Mouse (Mus musculus): ENCODE results near the gene Gtf3a. TPM values are rescaled to one million over a fixed set of nuclear protein-coding genes. Genes with fewer than 3 reads are reported as not detected.

Gene Gtf3a
- polyA plus RNA-seq (2012; ENCODE audit: insufficient read depth, low replicate concordance): 63.5 and 83.9 TPM in 2 replicates

DNA sequence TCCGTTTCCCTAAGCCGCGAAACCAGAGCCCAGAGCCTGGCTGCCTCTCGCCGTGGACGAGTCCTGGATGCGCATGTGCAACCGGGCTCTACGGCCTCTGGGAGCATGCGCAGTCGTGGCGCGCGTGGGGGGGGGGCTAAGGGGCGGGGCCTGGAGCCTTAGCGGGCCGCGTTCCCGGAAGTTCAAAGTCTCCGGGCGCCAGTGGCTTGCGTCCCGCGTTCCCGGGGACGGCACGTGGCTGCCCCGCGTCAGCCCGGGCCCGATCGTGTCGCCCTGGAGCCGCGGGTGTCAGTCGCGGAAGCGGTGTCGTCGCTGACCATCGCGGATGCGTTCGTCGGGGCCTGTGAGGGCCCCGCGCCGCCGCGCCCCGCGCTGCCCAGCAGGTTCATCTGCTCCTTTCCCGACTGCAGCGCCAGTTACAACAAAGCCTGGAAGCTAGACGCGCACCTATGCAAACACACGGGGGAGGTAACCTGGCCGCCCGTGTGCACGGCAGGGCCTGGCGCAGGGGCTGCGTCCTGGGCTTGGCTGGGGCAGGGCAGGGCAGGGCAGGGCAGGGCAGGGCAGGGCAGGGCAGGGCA, at the start of gene Gtf3a:
TSS of gene Gtf3a (plus strand) at position 150 of the 581 bp plus-strand sequence.
- peaks cover 21% of the 10 kb centered on the region for H3K4me1 ChIP-seq
- TF ChIP-seq FLI1 (IDR thresholded peaks at IDR 0.05; ENCODE audit: low read length): no peak
- no peak for TF ChIP-seq GATA1 (IDR thresholded peaks at IDR 0.05; ENCODE audit: borderline replicate concordance, low read length)
- H3K27me3 ChIP-seq (replicated peaks): no peaks in the 10 kb centered on the region
- peaks cover 37% of the 10 kb centered on the region for H3K36me3 ChIP-seq (replicated peaks; ENCODE audit: low read length)
- peak within 1 kb of the TSS; percentile 98 for H3K4me3 ChIP-seq (replicated peaks)
- peaks cover 11% of the 10 kb centered on the region for H3K9me3 ChIP-seq

DNA sequence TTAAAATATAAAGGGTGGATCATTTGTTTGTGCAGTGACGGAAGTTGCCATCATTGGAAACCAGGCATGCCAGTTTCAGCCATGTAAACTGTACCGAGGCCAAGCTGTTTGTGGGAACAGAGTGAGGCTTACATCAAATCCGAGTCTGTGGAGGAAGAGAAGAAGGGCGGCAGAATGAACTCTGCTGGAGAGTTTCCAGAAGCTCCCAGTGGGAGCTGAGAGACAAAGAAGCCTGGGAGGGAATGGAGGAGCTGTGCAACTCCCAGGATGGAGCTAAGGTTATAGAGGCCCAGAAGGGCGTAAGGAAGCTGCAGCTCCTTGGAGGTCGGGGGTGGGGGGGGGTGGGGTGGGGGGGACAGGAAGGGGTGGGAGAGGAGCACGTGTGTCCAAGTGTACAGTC, 48.1 kb upstream of the Gtf3a start:
- TF ChIP-seq FLI1 (IDR thresholded peaks at IDR 0.05; ENCODE audit: low read length): no peak
- TF ChIP-seq GATA1 (IDR thresholded peaks at IDR 0.05; ENCODE audit: borderline replicate concordance, low read length): no peak

DNA sequence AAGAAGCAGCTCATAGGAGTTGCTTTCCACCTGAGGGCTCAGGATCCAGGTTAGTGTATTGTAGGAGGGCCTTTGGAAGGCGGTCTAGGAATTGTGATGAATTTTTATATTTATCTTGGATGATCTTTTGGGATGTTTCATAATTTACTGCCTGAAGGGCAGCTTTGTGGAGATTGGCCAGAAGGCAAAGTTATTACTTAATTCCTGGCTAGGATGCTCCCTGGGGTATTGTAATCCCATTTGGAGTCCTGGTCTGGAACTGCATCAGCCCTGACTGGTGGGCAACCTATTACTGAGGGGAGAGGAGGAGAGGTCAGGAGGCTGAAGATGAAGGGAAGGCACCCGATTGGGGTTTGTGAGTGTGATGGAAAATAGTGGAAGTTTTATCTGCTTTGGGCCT, 47.0 kb upstream of the Gtf3a start:
- peaks cover 52% of the 10 kb centered on the region for H3K4me1 ChIP-seq
- no peak overlapping the region for H3K4me3 ChIP-seq (replicated peaks)
- H3K27me3 ChIP-seq (replicated peaks): no peaks in the 10 kb centered on the region
- H3K9me3 ChIP-seq: peaks cover 5% of the 10 kb centered on the region; the same call in 1 of the 2 replicates
- H3K36me3 ChIP-seq (replicated peaks; ENCODE audit: low read length): no peaks in the 10 kb centered on the region
- no peak for TF ChIP-seq FLI1 (IDR thresholded peaks at IDR 0.05; ENCODE audit: low read length)
- no peak for TF ChIP-seq GATA1 (IDR thresholded peaks at IDR 0.05; ENCODE audit: borderline replicate concordance, low read length)

More for the DNA sequence above, 48.1 kb upstream of the Gtf3a start:
- Histone ChIP-seq H3K4me3 (replicated peaks) (no peak overlapping the region), H3K9me3 (peaks cover 5% of the 10 kb centered on the region; the same call in 1 of the 2 replicates), H3K36me3 (replicated peaks; ENCODE audit: low read length) (no peaks in the 10 kb centered on the region), H3K27me3 (replicated peaks) (no peaks in the 10 kb centered on the region), H3K4me1 (peaks cover 52% of the 10 kb centered on the region)

DNA sequence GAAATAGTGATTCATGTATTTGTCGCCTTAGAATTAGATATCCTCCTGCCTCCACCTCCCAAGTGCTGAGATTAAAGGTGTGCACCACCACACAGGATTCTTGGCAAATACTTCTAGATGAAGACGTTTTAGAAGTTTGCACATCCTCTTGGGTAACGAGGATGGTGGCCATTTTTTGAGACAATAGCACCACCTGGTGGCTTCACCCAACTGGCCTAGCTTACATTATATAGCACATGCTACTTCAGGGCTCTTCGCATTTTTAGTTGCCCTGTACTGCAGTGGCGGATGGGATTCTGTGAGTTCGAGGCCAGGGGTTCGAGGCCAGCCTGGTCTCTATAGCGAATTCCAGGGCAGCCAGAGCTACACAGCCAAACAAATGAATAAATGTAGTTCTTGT, 44.1 kb upstream of the Gtf3a start:
- no peaks in the 10 kb centered on the region for H3K36me3 ChIP-seq (replicated peaks; ENCODE audit: low read length)
- peaks cover under 1% of the 10 kb centered on the region; the same call in 1 of the 2 replicates for H3K9me3 ChIP-seq
- no peak overlapping the region for H3K4me3 ChIP-seq (replicated peaks)
- peaks cover 50% of the 10 kb centered on the region for H3K4me1 ChIP-seq
- peaks cover 10% of the 10 kb centered on the region for H3K27me3 ChIP-seq (replicated peaks)
- TF ChIP-seq FLI1 (IDR thresholded peaks at IDR 0.05; ENCODE audit: low read length) (no peak), GATA1 (IDR thresholded peaks at IDR 0.05; ENCODE audit: borderline replicate concordance, low read length) (no peak)

DNA sequence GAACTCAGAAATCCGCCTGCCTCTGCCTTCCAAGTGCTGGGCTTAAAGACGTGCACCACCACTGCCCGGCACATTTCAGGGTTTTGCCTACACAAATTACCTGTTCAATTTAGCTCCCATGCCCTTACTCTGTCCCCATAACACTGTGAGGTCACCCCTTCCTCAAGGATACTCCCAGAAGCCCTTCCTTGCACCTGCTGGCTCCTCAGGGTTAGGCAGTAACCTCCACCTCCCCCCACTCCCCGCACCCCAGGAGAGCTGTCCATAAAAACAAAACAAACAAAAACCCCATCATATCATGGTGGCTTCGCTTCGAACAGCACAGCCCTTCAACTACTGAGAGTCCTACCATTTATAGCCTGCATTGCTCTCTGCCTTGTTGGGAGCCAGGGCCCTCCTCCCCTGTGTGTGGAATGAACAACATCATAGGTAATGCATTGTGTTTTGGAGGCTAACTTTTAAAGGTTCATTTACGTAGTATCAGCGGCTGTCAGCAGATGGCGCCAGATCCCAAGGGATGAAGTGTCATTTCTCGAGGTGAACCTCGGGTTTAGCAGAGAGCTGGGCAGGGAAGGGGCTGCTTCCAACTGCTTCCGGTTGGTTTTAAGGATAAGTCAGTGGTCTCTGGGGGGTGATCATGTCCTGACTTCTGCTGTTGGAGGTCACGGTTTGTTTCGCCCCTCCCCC, 42.8 kb upstream of the Gtf3a start:
- Histone ChIP-seq H3K4me3 (replicated peaks) (peak overlapping the region; percentile 83), H3K36me3 (replicated peaks; ENCODE audit: low read length) (no peaks in the 10 kb centered on the region), H3K4me1 (peaks cover 44% of the 10 kb centered on the region), H3K9me3 (no peaks in the 10 kb centered on the region), H3K27me3 (replicated peaks) (peaks cover 11% of the 10 kb centered on the region)
- no peak for TF ChIP-seq GATA1 (IDR thresholded peaks at IDR 0.05; ENCODE audit: borderline replicate concordance, low read length)
- no peak for TF ChIP-seq FLI1 (IDR thresholded peaks at IDR 0.05; ENCODE audit: low read length)

DNA sequence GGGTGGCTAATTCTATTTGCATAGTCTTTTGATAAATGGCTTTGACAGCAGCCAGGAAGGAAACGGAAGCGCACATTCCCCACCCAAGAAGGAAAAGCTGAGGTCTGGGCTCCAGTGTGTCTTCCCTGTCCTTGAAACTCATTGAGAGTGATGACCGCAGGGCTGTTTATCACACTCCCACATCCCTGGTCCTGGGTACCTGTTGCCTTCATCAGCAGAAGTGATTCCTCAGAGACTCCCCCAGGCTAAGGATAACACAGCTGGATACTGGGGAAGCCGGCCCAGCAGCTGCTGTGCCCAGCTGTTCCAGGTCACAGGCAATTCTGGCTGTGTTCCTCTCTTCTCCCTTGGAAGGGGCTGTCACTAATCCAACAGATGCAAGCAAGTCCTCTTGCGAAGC, 40.9 kb upstream of the Gtf3a start:
- Histone ChIP-seq H3K36me3 (replicated peaks; ENCODE audit: low read length) (no peaks in the 10 kb centered on the region), H3K4me1 (peaks cover 44% of the 10 kb centered on the region), H3K27me3 (replicated peaks) (peaks cover 20% of the 10 kb centered on the region), H3K4me3 (replicated peaks) (no peak overlapping the region), H3K9me3 (no peaks in the 10 kb centered on the region)
- TF ChIP-seq GATA1 (IDR thresholded peaks at IDR 0.05; ENCODE audit: borderline replicate concordance, low read length) (no peak), FLI1 (IDR thresholded peaks at IDR 0.05; ENCODE audit: low read length) (no peak)

DNA sequence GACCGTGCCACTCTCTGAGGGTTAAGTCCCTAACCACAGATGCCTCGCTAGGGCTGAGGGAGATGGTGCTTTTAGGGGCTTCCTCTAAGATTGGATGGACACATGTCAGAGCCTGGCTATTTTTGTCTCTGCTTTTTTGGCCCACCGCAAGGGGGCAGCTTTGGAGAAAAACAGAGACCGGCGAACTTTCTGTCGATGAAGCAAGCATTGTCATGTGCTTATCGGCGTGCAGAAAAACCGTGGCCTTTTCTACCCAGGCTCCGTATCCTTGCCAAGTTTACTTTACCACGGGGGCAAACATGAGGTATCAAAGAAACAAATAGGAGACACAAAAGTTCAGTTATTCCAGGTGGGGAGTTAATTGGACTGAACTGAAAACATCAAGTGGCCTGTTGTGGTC, 39.8 kb upstream of the Gtf3a start:
- TF ChIP-seq FLI1 (IDR thresholded peaks at IDR 0.05; ENCODE audit: low read length) (no peak), GATA1 (IDR thresholded peaks at IDR 0.05; ENCODE audit: borderline replicate concordance, low read length) (no peak)
- no peaks in the 10 kb centered on the region for H3K9me3 ChIP-seq
- H3K4me1 ChIP-seq: peaks cover 47% of the 10 kb centered on the region

DNA sequence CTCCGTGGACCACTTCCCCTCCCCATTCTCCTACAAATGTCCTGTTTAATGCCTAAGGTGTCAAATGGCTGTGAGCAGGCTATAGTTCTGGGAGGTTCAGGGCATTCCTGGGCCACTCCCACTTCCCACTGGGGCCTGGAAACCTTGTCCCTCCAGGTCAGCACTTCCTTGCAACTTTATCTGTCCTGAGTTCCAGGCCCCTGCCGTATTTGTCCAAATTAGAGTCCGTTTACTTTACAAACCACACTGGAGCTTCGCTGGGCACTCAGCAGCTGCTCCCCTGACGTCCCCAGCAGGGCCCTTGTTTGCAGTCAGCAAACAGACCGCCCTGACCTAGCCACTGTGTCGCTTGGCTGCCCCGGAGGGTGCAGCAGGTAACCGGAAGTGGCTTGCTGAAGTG, 36.3 kb upstream of the Gtf3a start:
- no peaks in the 10 kb centered on the region for H3K9me3 ChIP-seq
- TF ChIP-seq GATA1 (IDR thresholded peaks at IDR 0.05; ENCODE audit: borderline replicate concordance, low read length) (no peak), FLI1 (IDR thresholded peaks at IDR 0.05; ENCODE audit: low read length) (no peak)

More for the DNA sequence above, 39.8 kb upstream of the Gtf3a start:
- H3K4me3 ChIP-seq (replicated peaks): no peak overlapping the region
- peaks cover 28% of the 10 kb centered on the region for H3K27me3 ChIP-seq (replicated peaks)
- H3K36me3 ChIP-seq (replicated peaks; ENCODE audit: low read length): no peaks in the 10 kb centered on the region

DNA sequence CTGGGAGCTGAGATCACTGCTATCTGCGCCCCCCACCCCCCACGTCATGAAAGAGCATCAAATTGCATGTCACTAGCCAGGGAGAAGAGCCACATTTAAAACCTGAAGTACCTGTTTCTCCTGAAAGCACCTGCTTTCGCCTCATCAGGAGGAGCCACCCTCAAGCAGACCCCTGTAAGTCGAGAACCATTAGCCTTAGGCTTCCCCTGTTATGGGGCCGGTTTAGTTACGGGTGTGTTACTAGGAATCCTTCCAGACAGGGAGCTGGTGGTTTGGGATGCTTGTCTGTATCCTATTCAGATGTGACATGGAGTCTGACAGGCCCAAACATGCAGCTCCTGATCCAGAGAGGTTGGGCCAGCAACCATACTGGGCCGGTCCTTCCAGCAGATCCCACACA, 35.1 kb upstream of the Gtf3a start:
- Histone ChIP-seq H3K36me3 (replicated peaks; ENCODE audit: low read length) (no peaks in the 10 kb centered on the region), H3K9me3 (no peaks in the 10 kb centered on the region), H3K4me1 (peaks cover 24% of the 10 kb centered on the region), H3K4me3 (replicated peaks) (no peak overlapping the region), H3K27me3 (replicated peaks) (peaks cover 23% of the 10 kb centered on the region)
- TF ChIP-seq GATA1 (IDR thresholded peaks at IDR 0.05; ENCODE audit: borderline replicate concordance, low read length) (no peak), FLI1 (IDR thresholded peaks at IDR 0.05; ENCODE audit: low read length) (no peak)

More for the DNA sequence above, 36.3 kb upstream of the Gtf3a start:
- H3K36me3 ChIP-seq (replicated peaks; ENCODE audit: low read length): no peaks in the 10 kb centered on the region
- peaks cover 32% of the 10 kb centered on the region for H3K27me3 ChIP-seq (replicated peaks)
- H3K4me3 ChIP-seq (replicated peaks): no peak overlapping the region
- peaks cover 36% of the 10 kb centered on the region for H3K4me1 ChIP-seq

DNA sequence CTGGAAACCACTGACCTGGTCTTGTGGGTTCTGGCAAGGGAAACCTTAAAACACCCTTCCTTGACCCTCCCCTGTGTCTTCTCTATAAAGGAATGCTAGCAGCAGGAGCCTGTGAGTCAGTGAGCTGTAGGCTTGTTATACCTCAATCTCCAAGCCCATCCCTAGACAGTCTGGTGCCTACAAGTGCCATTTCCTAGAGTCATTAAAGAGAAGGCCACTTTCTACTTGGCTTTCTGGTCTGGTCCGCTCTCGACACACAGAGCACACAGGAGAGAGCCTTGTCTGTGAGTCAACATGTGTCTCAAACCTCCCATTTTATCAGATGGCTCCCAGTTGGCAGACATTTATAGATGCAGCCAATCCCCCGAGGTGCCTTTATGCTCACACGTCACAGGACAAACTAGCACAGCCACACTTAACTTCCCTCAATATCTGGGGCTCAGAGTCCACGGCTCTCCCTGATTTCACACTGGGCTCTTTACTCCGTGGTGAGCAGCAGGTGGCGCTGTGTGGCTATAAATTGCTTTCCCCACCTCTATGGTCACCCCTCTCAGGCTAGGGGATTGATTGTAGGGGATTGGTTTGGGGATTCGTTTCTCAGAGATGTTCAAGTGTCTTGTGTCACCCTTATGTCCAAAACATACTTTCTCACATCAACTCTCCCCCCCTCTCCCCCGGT, 34.2 kb upstream of the Gtf3a start:
- no peak overlapping the region for H3K4me3 ChIP-seq (replicated peaks)
- peaks cover 23% of the 10 kb centered on the region for H3K27me3 ChIP-seq (replicated peaks)
- H3K9me3 ChIP-seq: no peaks in the 10 kb centered on the region
- TF ChIP-seq GATA1 (IDR thresholded peaks at IDR 0.05; ENCODE audit: borderline replicate concordance, low read length) (no peak), FLI1 (IDR thresholded peaks at IDR 0.05; ENCODE audit: low read length) (no peak)
- peaks cover 21% of the 10 kb centered on the region for H3K4me1 ChIP-seq
- no peaks in the 10 kb centered on the region for H3K36me3 ChIP-seq (replicated peaks; ENCODE audit: low read length)

Measured in megakaryocyte, embryonic 14.5 days (primary cell).